Mouse (Mus musculus): ENCODE results near the gene Ptprj.

Ptprj gene

DNA sequence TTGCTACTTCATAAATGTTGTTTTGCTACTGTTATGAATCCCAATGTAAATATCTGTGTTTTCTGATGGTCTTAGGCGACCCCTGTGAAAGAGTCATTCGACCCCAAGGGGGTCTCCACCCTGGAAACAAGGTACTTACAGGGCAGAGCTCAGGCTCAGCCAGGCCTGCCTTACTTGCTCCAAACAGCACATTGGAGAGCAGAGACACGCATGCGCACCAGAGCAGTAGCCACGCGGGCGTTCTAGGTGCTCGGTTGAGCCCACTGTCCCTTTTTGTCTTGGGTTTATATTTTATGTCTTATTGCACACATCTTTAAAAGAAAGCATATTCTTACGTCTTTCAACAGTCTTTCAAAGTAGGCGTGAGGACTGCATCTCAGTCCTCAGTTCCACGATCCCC is 22.1 kb downstream of the Ptprj start:
- no peak for DNase-seq

DNA sequence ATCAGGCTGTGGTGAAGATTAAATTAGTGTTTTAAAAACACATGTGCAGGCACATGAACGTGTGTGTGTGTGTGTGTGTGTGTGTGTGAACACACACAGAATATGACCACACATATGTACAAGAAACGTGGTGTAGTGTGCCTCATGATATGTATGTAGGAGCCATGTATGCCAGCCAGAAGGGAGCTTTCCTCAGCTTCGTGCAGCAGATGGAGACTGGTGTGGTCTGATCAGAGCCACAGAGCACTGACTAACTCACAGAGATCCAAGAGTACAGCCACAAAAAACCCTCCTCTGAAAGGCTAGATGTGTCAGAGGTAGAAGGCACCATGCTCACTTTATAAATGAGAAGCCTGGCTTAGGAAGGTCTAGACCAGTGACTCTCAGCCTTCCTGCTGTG is 22.5 kb downstream of the Ptprj start:
- DNase-seq, result no peak

DNA sequence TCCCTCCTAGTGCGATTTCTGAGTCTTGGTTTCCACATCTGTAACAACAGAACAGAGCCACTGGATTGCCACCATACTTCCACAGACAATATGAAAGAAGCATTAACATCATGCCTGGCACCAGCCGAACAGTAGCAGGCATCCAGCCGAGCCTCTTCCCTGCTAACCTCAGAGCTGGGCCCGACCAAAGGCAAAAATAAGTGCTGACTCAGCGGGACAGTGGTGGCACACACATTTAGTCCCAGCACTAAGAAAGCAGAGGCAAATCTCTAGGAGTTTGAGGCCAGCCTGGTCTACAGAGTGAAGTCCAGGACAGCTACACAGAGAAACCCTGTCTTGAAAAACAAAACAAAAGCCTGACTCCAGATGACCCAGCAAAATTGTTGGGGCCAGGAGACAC is 24.7 kb downstream of the Ptprj start:
- no peak for DNase-seq

DNA sequence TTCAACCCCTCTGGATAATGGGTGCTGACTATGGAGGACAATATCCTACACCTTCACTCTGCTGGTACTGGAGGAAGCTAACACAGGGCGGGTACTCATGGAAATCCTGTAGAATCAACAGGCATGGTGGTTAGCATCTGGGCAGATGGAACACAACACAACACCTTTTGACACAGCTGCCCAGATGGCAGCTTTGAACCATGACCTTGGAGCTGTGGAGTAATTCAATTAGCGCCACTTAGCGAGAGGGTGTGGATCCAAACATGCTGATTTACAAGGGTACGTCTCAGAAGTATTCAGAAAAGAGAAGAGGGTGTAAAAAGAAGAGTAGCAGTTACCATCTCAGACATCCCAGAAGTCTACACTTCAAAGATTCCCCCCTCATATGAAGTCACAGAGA is 25.6 kb downstream of the Ptprj start:
- DNase-seq, result no peak

DNA sequence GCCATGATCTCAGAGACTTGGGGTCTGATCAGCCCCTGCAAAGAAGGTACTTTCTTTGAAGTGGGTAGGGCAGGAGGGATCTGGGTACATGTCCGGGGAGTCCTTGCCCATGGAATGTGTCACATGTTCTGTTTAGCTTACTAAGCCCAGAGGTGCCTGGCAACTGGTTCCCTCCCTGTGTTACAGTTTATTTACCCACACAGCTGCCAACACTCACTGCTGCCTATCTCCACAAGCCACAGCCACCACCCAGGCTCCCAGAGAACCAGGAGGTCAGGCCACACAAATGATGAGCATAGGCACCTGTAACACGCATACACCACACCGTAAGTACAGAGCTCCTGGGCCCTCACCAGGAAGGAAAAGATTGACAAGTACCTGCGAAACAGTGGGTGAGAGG is 26.6 kb downstream of the Ptprj start:
- DNase-seq, result peak; percentile 30

DNA sequence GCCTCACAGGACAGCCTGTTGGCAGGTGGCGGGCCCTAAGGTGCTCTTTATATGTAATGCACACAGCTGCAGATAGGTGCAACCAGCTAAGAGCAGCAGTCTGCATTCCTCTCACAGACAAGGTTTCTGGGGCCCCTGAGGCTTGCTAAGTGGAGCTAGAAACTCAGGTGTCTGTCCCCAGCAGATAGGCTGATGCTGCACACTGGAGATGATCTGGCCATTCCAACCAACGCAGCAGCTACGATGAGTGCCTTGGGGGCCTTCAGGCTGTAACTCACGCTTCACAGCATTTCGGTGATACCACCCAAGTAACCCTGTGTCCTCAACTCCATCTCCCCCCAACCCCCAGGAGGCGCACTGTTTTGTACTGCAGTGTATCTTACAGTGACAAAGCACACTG is 29.8 kb downstream of the Ptprj start:
- no peak for DNase-seq

DNA sequence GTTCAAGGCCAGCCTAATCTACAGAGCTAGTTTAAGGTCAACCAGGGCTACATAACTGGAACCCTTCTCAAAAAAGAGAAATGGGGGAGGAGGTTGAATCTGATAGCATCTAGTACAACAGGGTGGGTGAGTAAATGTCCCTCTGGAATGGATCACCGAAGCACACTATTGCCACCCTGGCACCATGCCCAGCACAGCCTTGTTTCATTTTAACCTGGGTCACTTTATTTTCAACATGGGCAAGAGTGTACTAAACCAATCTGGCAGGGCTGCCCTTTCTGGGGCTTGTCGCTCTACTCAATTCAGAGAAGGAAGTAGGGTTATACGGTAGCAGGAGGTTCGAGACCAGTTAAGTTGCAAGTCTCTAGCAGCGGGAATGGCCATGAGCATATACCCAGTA is 31.9 kb downstream of the Ptprj start:
- DNase-seq, result peak; percentile 37

DNA sequence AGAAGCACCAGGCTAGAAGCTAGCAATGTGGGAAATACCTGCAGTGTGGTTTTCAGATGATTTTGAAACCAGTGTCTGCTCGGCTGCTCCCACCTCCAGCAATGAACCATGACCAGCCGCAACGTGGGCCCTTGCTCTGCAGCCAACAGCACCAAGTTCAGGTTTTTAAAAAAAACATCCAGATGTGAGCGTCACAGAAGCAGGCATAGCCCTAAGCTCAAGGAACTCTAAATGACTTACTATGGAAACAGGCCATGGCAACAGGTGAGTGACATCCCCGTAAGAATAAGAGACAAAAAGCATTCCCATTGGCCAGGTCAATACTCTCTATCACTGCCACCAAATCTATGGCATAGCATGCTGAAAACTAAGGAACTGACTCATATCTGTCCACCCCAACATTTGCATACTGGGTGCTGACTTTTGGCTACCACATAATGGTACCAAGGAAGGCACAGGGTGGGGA is 33.3 kb downstream of the Ptprj start:
- DNase-seq, result no peak

DNA sequence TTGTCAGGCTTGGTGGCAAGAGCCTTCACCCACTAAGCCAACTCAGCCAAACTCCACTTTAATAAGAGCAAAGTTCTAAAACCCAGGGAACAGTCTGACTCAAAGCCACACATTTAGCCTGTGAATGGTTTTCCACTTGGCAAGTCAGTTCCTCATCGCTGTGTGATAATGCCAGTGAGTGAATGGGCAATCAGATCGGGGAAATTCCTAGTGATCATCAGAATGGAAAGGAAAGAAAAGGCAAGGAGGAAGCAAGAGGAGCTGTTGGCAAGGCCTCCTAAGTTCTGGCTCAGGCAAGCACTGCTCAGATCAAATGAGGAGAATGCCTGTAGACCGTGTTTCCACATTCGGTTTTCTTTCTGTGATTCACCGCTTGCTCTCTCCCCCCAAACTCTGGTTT is 35.2 kb downstream of the Ptprj start:
- no peak for DNase-seq

DNA sequence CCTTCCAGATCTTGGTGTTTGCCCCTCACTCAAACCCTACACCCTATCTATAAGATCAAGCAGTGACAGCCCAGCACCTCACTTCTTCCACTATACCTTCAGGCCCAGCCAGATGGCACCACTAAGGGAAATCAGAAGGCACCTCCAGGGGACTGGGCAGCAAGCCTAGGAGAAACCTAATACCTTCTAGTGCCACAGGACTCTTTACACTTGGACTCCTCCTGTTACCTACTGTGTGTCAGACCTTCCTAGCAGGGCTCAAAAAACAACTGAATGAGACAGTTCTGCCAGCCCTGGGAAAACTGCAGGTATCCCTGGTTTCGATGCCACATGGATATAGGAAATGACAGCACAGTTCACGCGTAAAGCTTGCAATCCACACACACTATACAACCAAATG is 36.5 kb downstream of the Ptprj start:
- DNase-seq, result no peak

DNA sequence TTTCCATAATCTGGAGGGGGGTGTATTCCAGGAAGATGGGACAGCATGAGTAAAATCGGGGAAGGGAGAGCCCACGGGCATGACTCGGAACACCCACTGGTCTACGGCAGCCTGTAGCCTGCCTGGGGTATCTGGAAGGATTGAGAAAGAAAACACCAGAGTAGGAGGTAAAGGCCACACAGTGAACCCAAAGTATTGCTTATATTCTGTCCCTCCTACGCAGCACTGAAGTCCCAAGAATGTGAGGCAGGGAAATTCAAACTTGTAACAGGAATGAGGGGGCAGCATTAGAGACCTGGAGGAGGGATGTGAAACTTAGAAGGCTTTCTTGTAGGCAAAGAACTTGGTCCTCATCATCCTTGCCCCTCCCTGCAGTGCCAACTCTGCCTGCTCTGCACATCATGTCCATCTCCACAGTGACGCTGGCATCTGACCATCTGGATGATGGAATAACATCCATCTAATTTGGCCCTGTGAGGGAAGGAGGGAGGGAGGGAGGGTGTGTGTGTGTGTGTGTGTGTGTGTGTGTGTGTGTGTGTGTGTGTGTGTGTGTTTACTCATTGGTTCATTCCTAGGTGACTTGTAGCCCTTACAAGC is 37.2 kb downstream of the Ptprj start:
- DNase-seq, result no peak

DNA sequence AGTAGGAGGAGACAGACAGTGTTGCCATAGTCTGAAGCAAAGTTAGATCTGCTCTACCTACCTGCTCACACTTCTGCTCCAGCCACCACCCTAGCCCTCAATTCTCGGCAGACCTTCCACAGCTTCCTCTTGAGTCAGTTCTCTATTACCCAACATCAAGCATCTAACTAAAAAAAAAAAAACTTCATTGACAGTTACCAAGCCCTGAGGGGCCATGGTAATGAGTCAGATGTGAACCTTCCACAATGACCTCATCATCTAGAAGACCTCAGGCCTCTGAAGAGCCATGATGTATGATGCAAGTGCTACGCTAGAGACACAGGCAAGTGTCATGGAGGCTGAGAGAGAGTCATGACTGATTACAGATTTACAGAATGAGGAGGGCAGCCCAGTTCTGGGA is 37.8 kb downstream of the Ptprj start:
- no peak for DNase-seq

DNA sequence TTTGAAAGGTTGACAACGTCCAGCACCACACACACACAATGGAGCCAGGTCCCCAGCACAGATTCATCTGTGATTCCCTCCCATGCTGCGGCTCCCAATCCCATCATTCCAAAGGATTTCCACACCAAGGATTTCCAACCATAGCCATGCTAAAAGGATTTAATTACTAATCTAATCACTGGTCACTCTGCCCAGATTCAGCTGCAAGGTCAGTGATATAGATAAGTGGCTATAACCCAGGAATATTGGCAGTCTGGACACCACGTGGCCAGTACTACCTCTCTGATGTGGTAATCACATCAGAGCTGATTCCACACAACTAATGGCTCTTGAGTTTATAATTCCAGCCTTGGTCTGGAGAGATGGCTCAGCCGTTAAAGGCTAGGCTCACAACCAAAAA is 41.2 kb downstream of the Ptprj start:
- no peak for DNase-seq

DNA sequence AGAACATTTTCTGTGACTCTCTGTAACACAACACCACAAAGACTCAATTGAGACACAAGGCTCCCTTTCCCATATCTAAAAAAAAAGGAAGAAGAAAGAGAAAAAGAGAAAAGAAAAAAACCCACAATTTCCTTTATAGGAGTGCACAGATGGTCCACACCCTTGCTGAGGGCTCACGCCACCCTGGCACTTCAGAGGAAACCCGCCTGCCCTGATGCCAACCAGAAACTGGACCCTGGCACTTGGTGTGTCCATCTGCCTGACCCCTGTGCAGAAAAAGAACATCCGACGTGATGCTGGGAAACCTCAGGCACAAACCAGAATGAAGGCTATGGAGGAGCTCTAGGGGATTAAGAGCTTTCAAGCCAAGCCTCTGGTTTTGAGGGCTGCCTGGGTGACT is 43.2 kb downstream of the Ptprj start:
- DNase-seq, result no peak

DNA sequence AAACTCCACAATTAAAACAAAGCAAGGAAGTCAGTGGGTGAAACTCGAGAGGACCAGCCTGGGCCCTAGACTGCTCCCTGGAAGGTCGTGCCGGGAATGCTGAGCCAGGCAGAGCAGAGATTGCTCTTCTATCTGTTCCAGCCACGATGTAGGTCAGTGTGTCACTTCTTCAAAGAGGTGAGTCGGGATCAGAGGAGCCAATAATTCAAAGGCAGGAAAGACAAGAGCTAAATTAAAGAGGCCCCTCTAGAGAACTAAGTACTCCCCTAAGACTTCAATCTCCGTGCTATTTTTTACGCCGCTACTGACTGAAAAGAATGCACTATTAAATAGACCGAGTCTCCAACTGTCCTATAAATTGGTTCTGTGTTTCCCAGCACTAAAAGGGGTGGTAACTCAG is 43.9 kb downstream of the Ptprj start:
- no peak for DNase-seq

DNA sequence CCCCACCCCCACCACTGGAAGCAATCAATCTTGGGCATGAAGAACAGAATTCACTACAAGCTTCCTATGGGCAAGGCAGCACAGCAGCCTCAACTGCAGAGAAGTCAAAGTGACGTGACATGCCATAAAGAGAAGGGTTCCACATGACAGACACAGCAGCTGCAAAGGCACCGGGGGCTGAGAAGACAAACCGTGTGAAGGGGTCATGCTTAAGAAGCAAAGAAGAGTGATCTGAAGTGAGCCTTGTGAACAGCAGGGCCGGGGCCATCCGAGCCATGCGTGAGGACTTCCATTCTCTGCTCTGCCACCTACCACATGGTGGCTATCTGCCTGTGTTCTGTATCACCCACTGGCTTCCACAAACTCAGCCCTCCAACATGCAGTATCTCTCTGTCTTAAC is 45.7 kb downstream of the Ptprj start:
- no peak for DNase-seq

DNA sequence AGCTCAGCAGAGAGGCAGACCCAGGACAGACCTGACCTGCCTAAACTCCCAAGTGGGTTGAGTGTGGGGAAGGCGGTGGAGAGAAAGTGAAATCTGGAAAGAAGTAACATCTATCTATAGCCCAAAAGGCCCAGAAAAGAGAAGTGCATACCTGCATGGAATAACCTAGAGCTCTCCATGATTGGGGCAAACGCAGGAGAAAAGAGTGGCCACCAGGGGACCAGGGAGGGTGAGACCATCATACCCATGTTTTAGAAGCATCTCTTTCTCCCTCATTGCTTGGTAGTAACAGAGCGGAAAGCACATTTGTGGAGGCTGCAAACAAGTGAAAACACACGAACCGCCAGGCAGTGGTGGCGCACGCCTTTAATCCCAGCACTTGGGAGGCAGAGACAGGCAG is 46.5 kb downstream of the Ptprj start:
- no peak for DNase-seq

DNA sequence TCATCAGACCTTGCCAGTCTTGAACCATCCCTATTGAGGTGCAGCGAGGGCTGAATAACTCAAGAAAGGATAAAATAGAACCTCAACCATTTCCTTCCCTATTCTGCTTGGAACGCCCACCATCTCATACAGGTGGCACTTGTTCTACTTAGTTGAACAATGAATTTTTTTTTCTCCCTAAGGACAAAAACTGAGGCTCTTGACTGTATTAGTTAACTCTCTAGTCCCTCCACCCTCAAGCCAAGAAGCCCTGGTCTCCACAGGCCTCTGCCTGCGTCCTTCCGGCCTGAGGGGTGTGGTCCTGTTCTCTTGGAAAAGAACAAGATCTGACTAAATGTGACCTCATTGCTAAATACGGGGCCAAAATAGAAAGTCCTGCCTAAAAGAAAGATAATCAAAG is 48.4 kb downstream of the Ptprj start:
- DNase-seq, result peak; percentile 28

DNA sequence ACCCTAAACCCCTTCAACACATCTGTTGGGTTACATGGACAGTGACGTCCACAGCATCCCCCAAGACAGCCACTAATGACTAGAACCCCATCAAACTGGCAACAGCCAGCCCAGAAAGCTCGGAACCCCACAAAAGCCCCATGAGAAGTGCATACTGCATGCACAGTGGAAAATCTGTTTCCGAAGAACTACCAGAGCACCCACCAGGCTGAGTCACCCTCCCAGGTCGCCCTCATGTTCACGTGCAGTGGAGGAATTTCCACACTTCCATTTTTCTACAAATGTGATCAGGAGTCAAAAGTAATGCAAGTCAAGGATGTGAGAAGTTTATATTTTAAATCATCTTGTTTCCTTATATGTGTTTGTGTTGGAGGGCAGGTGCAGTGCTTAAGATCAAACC is 52.3 kb downstream of the Ptprj start:
- DNase-seq, result no peak

DNA sequence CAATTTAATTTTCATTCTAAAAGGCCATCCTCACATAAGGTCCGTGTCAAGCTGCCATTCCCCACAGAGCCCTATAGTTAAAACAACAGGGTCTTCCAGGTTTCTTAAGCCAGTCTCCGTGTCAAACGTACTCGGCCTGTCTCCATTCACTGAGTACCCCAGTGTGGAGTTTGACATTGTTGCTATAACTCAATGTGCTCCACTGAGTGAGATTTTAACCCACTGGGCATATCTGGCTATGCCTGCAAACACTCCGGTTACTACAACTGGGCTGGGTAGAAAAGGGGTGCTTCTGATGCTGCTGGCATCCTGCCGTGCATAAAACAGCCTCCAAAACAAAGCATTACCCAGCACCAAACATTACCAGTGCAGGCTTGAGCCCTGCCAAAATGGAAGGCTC is 53.5 kb downstream of the Ptprj start:
- DNase-seq, result no peak

DNA sequence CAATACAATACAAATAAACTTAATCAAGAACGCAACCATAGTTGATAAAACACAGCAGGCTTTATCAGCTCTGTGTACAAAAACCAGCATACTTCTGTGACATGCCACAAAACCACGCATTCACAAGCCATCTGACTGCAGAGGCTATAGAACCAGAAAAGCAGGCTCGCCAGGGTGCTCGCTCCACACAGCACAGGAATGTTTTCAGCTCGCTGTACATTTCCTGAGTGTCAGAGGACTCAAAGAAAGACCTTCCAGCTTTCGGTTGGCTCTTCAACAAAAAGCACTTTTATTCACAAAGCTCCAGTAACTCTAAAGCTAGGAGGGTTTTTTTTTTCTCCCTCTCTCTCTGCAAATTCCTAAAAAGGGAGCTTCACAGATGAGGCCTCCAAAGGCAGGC is 53.9 kb downstream of the Ptprj start:
- peak; percentile 39 for DNase-seq

DNA sequence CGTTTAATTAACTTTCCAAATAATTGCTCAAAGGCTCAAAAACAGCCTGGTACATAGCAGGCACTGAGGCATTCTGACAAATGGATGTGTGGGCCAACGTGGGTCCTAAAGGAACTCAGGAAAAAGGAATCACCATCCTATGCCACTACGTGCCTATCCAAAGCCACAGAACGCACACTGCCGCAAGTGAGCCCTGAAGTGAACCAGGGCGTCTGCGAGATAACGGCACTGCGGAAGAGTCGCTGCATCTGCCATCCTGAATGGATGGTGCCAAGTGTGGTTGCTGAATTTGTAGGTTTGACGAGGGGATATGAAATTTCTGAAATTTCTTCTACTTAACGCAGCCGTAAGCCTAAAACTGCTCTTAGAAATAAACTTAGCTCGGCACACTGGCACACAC is 54.6 kb downstream of the Ptprj start:
- DNase-seq, result no peak

DNA sequence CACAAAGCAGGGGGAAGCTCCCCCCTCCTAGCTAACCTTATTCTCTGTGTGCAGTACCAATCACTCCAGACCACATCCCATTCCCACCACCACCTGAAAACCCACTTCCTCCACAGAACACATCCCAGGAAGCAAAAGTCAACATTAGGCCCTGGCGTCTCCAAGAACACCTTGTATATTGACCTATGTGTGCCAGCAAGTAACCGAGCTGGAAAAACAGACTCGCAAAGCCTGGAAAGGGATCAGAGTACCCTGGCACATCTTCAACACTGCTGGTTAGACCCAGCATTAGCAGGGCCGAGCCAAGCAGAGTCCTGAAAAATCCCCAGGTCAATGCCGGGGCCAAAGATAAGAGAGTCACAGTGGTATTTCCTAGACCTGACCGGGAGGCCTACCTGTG is 58.0 kb downstream of the Ptprj start:
- DNase-seq, result no peak

DNA sequence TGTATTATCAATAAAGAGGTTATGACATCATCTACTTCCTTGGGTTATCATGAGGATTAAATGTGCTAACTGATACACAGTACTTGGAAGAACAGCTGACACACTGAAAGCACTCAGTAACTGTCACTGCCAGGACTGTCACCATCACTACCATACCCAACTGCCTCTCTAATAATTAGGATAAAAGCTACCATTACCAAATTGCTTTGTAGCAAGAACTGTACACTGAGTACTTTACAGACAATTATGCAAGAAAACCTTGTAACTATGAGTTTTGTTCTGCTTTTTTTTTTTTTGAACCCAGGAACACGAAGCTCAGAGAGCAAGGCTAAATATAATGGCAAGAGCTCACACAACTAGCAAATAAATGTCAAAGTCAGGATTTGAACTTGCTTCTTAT is 58.5 kb downstream of the Ptprj start:
- DNase-seq, result no peak

DNA sequence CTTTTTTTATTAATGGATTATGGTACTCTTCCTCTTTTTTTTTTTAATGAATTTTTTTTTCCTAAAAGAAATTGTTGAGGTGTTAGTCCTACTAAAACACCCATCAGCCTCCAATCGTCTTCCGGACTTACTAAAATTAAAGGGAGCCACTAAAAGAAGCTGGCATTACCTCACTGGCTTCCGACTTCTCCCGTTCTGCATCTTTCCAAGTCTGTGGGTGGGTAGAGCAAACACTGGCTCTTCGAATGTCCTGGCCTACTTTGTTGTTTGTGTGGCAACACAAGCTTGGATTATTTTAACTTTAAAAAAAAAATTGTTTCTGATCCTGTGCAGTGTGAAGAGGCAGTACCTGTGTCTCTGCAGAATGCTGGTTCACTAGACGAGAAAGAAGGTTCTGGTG is 62.2 kb downstream of the Ptprj start:
- DNase-seq, result no peak

DNA sequence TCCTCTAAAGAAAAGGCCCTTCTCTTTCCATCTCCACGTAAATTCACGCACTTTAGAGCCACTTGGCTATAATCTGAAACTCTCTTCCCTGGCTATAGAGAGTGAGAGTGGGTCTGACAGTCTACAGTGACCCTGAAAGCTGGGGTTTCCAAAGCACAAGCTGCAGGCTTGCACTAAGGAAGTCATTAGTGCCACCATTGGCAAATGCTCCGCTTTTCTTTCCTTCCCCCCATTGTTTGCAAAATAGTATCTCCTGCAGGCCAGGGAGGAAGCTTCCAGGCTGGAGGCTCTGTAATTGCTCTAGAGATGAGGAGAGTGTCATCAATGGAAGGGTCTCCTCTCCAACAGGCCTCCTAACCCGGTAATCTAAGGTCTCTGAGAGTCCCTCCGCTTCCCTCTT is 65.5 kb downstream of the Ptprj start:
- DNase-seq, result no peak
